Mouse (Mus musculus): ENCODE results near the gene Mast2. TPM values are rescaled to one million over a fixed set of nuclear protein-coding genes. Genes with fewer than 3 reads are reported as not detected.
A peak's percentile ranks its signal among the peaks of the same experiment; 100 is the strongest.

The Mast2 gene
- polyA plus RNA-seq (2015; fragmentation: Nextera tagmentation; extraction: Ambion mirVana), result 14.3 and 16.5 TPM in 2 replicates

- H3K27me3 ChIP-seq, result no peaks in the 10 kb centered on the region
- 8% methylated on average over 18 of the region's 68 CpGs for WGBS
- H3K9me3 ChIP-seq, result no peaks in the 10 kb centered on the region
- H3K4me2 ChIP-seq, result peak within 1 kb of the TSS; percentile 70
- H3K36me3 ChIP-seq, result no peaks in the 10 kb centered on the region
- peak within 1 kb of the TSS; percentile 97 for H3K4me3 ChIP-seq
- H3K9ac ChIP-seq, result peak within 1 kb of the TSS; percentile 94
- H3K27ac ChIP-seq, result peak within 1 kb of the TSS; percentile 88
- ATAC-seq (ENCODE audit: insufficient number of reproducible peaks, insufficient read depth, low FRiP score, low TSS enrichment, low read depth), result peak; percentile 81
- peaks cover 16% of the 10 kb centered on the region; the same call in 1 of the 2 replicates for H3K4me1 ChIP-seq
Observed at GRCm38 (mm10) chr4:116464126-116464981, at the start of gene Mast2. Gene Mast2, minus strand, starts transcription at chr4:116464183.

GRCm38 (mm10) chr4:116507425-116508218, 43.6 kb upstream of the Mast2 start, which contains the start of gene Ipp:
Gene Ipp, plus strand, starts transcription at chr4:116507549.
- Histone ChIP-seq H3K9me3 (no peaks in the 10 kb centered on the region), H3K27me3 (no peaks in the 10 kb centered on the region), H3K9ac (peak within 1 kb of the TSS; percentile 88), H3K27ac (peak within 1 kb of the TSS; percentile 93), H3K4me1 (peaks cover 11% of the 10 kb centered on the region), H3K4me3 (peak within 1 kb of the TSS; percentile 67), H3K36me3 (peaks cover 10% of the 10 kb centered on the region; the same call in 1 of the 2 replicates), H3K4me2 (peak within 1 kb of the TSS; percentile 65)
- peak; percentile 95 for ATAC-seq (ENCODE audit: insufficient number of reproducible peaks, insufficient read depth, low FRiP score, low TSS enrichment, low read depth)
- under 1% methylated on average over 55 of the region's 55 CpGs for WGBS

- Histone ChIP-seq H3K36me3 (peaks cover 9% of the 10 kb centered on the region; the same call in 1 of the 2 replicates), H3K4me2 (peak overlapping the region; percentile 65), H3K9ac (peak overlapping the region; percentile 88), H3K4me1 (peaks cover 11% of the 10 kb centered on the region), H3K27me3 (no peaks in the 10 kb centered on the region), H3K4me3 (peak overlapping the region; percentile 67), H3K27ac (peak overlapping the region; percentile 5; the same call in 1 of the 2 replicates), H3K9me3 (no peaks in the 10 kb centered on the region)
- WGBS, result 24% methylated on average over 11 of the region's 11 CpGs
- no peak for ATAC-seq (ENCODE audit: insufficient number of reproducible peaks, insufficient read depth, low FRiP score, low TSS enrichment, low read depth)
Observed at GRCm38 (mm10) chr4:116506886-116507424, 43.0 kb upstream of the Mast2 start.

- 73% methylated on average over 3 of the region's 3 CpGs for WGBS
- H3K4me1 ChIP-seq, result no peaks in the 10 kb centered on the region
- ATAC-seq (ENCODE audit: insufficient number of reproducible peaks, insufficient read depth, low FRiP score, low TSS enrichment, low read depth), result no peak
- no peak overlapping the region for H3K4me2 ChIP-seq
- H3K4me3 ChIP-seq, result no peak overlapping the region
- H3K9me3 ChIP-seq, result no peaks in the 10 kb centered on the region
- H3K27ac ChIP-seq, result no peak overlapping the region
- H3K36me3 ChIP-seq, result no peaks in the 10 kb centered on the region
- no peaks in the 10 kb centered on the region for H3K27me3 ChIP-seq
- no peak overlapping the region for H3K9ac ChIP-seq
Observed at GRCm38 (mm10) chr4:116499978-116500377, 36.0 kb upstream of the Mast2 start.

GRCm38 (mm10) chr4:116493646-116494045, 29.7 kb upstream of the Mast2 start:
- no peak for ATAC-seq (ENCODE audit: insufficient number of reproducible peaks, insufficient read depth, low FRiP score, low TSS enrichment, low read depth)
- Histone ChIP-seq H3K27ac (no peak overlapping the region), H3K4me2 (no peak overlapping the region), H3K9ac (no peak overlapping the region), H3K9me3 (no peaks in the 10 kb centered on the region), H3K36me3 (no peaks in the 10 kb centered on the region), H3K4me1 (peaks cover 4% of the 10 kb centered on the region; the same call in 1 of the 2 replicates), H3K4me3 (no peak overlapping the region), H3K27me3 (no peaks in the 10 kb centered on the region)
- 66% methylated on average over 5 of the region's 5 CpGs for WGBS

GRCm38 (mm10) chr4:116492460-116492859, 28.5 kb upstream of the Mast2 start:
- 79% methylated on average over 4 of the region's 4 CpGs for WGBS
- no peak overlapping the region for H3K9ac ChIP-seq
- no peaks in the 10 kb centered on the region for H3K27me3 ChIP-seq
- H3K9me3 ChIP-seq, result no peaks in the 10 kb centered on the region
- no peak overlapping the region for H3K4me3 ChIP-seq
- H3K27ac ChIP-seq, result no peak overlapping the region
- no peaks in the 10 kb centered on the region for H3K36me3 ChIP-seq
- H3K4me2 ChIP-seq, result no peak overlapping the region
- no peak for ATAC-seq (ENCODE audit: insufficient number of reproducible peaks, insufficient read depth, low FRiP score, low TSS enrichment, low read depth)
- peaks cover 4% of the 10 kb centered on the region; the same call in 1 of the 2 replicates for H3K4me1 ChIP-seq

- Histone ChIP-seq H3K27ac (no peak overlapping the region; the same call in 1 of the 2 replicates), H3K36me3 (no peaks in the 10 kb centered on the region), H3K9me3 (no peaks in the 10 kb centered on the region), H3K27me3 (no peaks in the 10 kb centered on the region), H3K4me3 (no peak overlapping the region), H3K4me2 (no peak overlapping the region), H3K9ac (no peak overlapping the region), H3K4me1 (peaks cover 4% of the 10 kb centered on the region; the same call in 1 of the 2 replicates)
- no peak for ATAC-seq (ENCODE audit: insufficient number of reproducible peaks, insufficient read depth, low FRiP score, low TSS enrichment, low read depth)
- WGBS, result 77% methylated on average over 2 of the region's 2 CpGs
Observed at GRCm38 (mm10) chr4:116491886-116492285, 27.9 kb upstream of the Mast2 start.

GRCm38 (mm10) chr4:116491119-116491536, 27.1 kb upstream of the Mast2 start:
- H3K9me3 ChIP-seq, result no peaks in the 10 kb centered on the region
- 81% methylated on average over 2 of the region's 2 CpGs for WGBS
- peaks cover 4% of the 10 kb centered on the region; the same call in 1 of the 2 replicates for H3K4me1 ChIP-seq
- no peaks in the 10 kb centered on the region for H3K27me3 ChIP-seq
- ATAC-seq (ENCODE audit: insufficient number of reproducible peaks, insufficient read depth, low FRiP score, low TSS enrichment, low read depth), result no peak
- H3K4me3 ChIP-seq, result no peak overlapping the region
- no peak overlapping the region for H3K4me2 ChIP-seq
- H3K9ac ChIP-seq, result no peak overlapping the region
- H3K36me3 ChIP-seq, result no peaks in the 10 kb centered on the region
- H3K27ac ChIP-seq, result no peak overlapping the region

- no peak overlapping the region for H3K4me2 ChIP-seq
- no peak overlapping the region for H3K4me3 ChIP-seq
- no peaks in the 10 kb centered on the region for H3K27me3 ChIP-seq
- no peak overlapping the region for H3K9ac ChIP-seq
- no peaks in the 10 kb centered on the region for H3K36me3 ChIP-seq
- no peak for ATAC-seq (ENCODE audit: insufficient number of reproducible peaks, insufficient read depth, low FRiP score, low TSS enrichment, low read depth)
- 0 out of 2 replicates have a peak, but pooled peaks cover 5% of the 10 kb centered on the region for H3K4me1 ChIP-seq
- 26% methylated on average over 2 of the region's 2 CpGs for WGBS
- H3K9me3 ChIP-seq, result no peaks in the 10 kb centered on the region
- H3K27ac ChIP-seq, result no peak overlapping the region
Observed at GRCm38 (mm10) chr4:116483476-116483875, 19.5 kb upstream of the Mast2 start.

GRCm38 (mm10) chr4:116481322-116481721, 17.3 kb upstream of the Mast2 start:
- H3K27me3 ChIP-seq, result no peaks in the 10 kb centered on the region
- no peak overlapping the region for H3K9ac ChIP-seq
- no peaks in the 10 kb centered on the region for H3K36me3 ChIP-seq
- no peak overlapping the region for H3K4me2 ChIP-seq
- no peak overlapping the region for H3K27ac ChIP-seq
- H3K4me3 ChIP-seq, result no peak overlapping the region
- 68% methylated on average over 2 of the region's 2 CpGs for WGBS
- H3K9me3 ChIP-seq, result no peaks in the 10 kb centered on the region
- H3K4me1 ChIP-seq, result 0 out of 2 replicates have a peak, but pooled peaks cover 5% of the 10 kb centered on the region
- ATAC-seq (ENCODE audit: insufficient number of reproducible peaks, insufficient read depth, low FRiP score, low TSS enrichment, low read depth), result no peak

All from embryonic facial prominence, embryonic 13.5 days (tissue).